Mouse (Mus musculus) embryonic fibroblast, embryonic 13.5 days (primary cell): ENCODE data around the gene Thap2. TPM values are rescaled to one million over a fixed set of nuclear protein-coding genes. Genes with fewer than 3 reads are reported as not detected.

Experiments used
- H3K27ac ChIP-seq: 2 replicates; pipeline ENCODE4 v1.5.1; 2012; ENCODE audit warnings: low read length, control low read depth, inconsistent platforms; ENCODE audit not compliant: insufficient read depth
- H3K4me1 ChIP-seq: 2 replicates; pipeline ENCODE4 v1.6.1; 2011; ENCODE audit warnings: low read length; ENCODE audit not compliant: control insufficient read depth, insufficient read depth
- H3K4me3 ChIP-seq: 2 replicates; pipeline ENCODE4 v1.5.1; 2011; ENCODE audit warnings: mild to moderate bottlenecking, control low read depth, low read length; ENCODE audit not compliant: insufficient read depth
- CTCF ChIP-seq: IDR thresholded peaks from 2 replicates; pipeline ENCODE4 v1.5.1; 2011; ENCODE audit warnings: mild to moderate bottlenecking, control low read depth, low read length, moderate library complexity, borderline replicate concordance; ENCODE audit not compliant: insufficient read depth
- POLR2A ChIP-seq: IDR thresholded peaks from 2 replicates; pipeline ENCODE4 v1.6.1; 2011; ENCODE audit warnings: low read depth, mild to moderate bottlenecking, control low read depth, low read length, moderate library complexity
- polyA plus RNA-seq: library from polyadenylated mRNA; stranded (reverse); fragments of >200 nt; gene quantifications from 2 replicates; pipeline ENCODE4 v1.2.4, GENCODE M21; 2011; ENCODE audit warnings: low read depth; ENCODE audit not compliant: missing spikeins, insufficient read length

The Thap2 gene
- 14.0 and 14.4 TPM in 2 replicates for polyA plus RNA-seq

DNA sequence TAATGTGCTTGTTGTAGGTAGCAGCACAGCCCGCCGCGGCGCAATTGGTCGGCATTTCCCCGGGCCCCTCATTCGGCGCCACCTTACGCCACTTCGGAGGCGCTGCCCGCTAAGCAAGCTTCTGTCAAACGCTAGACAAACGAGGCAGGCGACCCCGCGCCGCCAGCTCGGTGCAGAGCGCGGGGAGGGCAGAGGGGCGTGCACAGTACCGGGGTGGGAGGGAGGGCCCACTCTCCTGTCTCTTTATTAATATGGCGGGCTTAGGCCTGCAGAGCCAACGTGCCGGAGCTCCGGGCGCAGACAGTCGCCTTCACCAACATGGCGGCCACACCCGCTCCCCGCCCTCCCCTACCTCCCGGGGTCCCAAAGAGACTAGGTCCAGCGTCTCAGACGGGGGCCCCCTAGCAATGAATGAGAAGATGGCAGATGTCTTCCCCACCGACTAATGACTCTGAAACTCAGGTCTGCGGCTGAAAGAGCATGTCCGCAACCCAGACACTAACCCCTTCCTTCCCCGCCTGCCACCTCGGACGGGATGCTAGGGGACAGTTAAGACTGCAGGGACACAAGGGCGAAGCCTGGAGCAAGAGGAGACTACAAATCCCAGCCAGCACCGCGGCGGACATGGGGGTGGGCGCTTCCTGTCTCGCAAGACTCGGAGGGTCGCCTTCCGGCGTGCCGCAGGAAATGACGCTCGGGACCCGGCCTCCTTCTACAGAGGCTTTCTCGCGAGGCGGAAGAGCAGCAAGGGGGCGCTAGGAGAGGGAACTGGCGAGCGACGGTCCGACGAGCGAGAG, at the start of gene Thap2, which contains the start of gene Zfc3h1:
Gene Thap2, minus strand, starts transcription at position 223 of the 797 bp plus-strand sequence.
Gene Zfc3h1, plus strand, starts transcription at position 739 of the 797 bp plus-strand sequence.
- peak within 1 kb of the TSS; percentile 93 for H3K4me3 ChIP-seq
- TF ChIP-seq POLR2A (peak; percentile 88), CTCF (peak; percentile 60; the same call in 1 of the 2 replicates)
- peaks cover 10% of the 10 kb centered on the region; the same call in 1 of the 2 replicates for H3K4me1 ChIP-seq
- H3K27ac ChIP-seq = peak within 1 kb of the TSS; percentile 83

DNA sequence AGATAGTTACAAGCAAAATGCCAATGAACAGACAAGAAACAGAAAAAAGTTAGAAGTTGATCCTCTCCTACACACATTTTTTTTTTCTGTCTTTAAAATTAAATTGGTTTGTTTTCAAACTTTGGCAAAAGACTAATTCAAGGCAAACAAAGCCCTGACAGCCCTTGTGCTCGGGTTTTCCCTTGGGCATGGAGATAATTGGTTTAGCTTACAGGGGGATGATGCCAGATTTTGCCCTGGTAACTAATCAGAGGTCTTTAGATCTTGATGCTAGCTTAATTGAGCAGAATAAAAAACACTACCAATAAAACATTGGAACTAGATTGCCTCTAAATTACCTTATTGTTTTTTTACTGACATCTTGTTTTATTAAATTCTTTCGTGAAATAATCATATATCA, 41.1 kb upstream of the Thap2 start:
- Histone ChIP-seq H3K4me1 (no peaks in the 10 kb centered on the region), H3K4me3 (no peak overlapping the region), H3K27ac (no peak overlapping the region)
- TF ChIP-seq POLR2A (no peak), CTCF (no peak)

DNA sequence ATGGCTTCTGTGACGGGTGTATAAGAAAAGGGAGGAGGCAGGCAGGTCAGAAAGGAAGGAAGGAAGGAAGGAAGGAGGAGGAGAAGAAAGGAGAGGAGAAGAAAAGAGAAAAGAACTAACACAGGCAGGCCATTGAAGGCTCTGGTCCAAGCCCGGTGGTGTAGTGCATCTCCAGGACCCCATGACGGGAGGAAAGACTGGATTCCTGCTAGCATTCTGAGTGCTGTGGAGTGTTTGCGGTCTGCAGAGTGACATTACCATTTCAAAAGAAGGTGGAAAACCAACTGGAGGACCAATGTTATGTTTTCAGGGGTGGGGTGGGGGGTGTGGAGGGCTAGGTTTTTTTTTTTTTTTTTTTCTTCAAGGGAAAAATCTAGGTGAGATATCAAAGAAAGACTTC, 37.7 kb upstream of the Thap2 start:
- no peak overlapping the region for H3K27ac ChIP-seq
- TF ChIP-seq CTCF (no peak), POLR2A (no peak)
- H3K4me3 ChIP-seq = no peak overlapping the region
- no peaks in the 10 kb centered on the region for H3K4me1 ChIP-seq

DNA sequence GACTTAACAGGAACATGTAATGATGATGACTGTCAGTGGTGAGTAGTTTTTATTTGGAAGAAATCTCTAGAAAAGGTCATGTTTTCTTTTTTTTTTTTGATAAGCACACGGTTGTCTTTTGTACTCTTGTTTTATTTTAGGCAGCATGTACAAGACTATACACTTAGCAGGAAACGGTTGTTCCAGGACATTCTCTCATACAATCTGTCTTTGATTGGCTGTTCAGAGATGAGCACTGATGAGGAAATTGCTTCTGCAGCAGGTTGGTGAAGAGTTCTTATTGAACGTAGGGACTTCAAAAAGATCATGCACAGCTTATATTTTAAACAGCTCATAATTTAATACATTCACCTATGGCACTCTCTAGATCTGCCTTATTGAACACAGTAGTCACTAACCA, 29.8 kb upstream of the Thap2 start:
- H3K4me1 ChIP-seq = no peaks in the 10 kb centered on the region
- TF ChIP-seq CTCF (no peak), POLR2A (no peak)
- H3K4me3 ChIP-seq = no peak overlapping the region
- H3K27ac ChIP-seq = no peak overlapping the region

DNA sequence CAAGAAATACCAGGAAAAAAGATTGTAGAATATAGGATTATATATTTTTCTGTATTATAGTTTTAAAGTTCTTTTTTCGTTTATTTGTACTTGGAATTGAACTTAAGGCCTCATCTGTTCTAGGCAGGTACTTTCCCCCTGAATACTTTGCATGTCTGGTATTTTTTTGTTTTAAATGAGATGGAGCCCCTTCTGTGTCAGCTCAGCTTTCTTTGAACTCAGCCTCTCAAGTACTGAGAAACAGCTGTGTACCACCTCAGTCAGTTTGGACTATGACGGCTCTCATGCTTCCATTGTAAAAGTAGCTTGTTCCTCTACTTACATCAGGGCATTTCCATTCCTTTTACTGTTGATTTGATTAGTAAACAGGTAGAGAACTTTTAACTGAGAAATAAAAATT, 29.3 kb upstream of the Thap2 start:
- H3K27ac ChIP-seq = no peak overlapping the region
- no peak for TF ChIP-seq POLR2A
- no peak for TF ChIP-seq CTCF
- H3K4me1 ChIP-seq = no peaks in the 10 kb centered on the region
- no peak overlapping the region for H3K4me3 ChIP-seq

DNA sequence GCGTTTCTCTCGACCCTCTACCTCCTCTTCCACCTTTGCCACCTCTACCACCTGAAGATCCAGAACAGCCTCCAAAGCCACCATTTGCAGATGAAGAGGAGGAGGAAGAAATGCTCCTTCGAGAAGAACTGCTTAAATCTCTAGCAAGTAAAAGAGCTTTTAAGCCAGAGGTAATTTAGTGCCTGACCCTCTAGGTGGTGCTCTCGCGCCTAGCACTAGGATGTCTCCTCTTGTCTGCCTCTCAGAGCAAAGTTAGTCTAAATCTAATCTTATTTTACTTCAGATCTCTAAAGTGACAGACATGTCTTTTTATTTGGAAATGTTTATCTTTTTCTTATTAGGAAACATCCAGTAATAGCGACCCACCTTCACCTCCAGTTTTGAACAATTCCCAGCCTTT, 22.1 kb upstream of the Thap2 start:
- Histone ChIP-seq H3K4me1 (no peaks in the 10 kb centered on the region), H3K27ac (no peak overlapping the region), H3K4me3 (no peak overlapping the region)
- TF ChIP-seq POLR2A (no peak), CTCF (peak; percentile 57; the same call in 1 of the 2 replicates)

DNA sequence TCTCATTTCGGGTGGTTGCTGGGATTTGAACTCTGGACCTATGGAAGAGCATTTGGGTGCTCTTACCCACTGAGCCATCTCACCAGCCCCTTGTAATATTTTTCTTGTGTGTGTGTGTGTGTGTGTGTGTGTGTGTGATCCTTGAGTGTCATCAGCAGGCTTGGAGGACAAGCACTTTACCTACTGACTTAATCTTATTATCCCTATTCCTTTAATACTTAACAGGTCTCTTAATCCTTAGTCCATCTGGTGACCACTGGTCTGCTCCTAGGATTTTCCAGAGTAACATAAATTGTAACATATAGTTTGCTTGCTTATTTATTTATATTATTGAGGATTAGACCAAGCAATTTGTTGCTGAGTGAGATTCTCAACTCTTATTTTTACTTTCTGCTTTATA, 7.7 kb upstream of the Thap2 start:
- no peak overlapping the region for H3K27ac ChIP-seq
- H3K4me1 ChIP-seq = peaks cover 12% of the 10 kb centered on the region; the same call in 1 of the 2 replicates
- H3K4me3 ChIP-seq = no peak overlapping the region; the same call in 1 of the 2 replicates
- no peak for TF ChIP-seq CTCF
- TF ChIP-seq POLR2A = no peak

DNA sequence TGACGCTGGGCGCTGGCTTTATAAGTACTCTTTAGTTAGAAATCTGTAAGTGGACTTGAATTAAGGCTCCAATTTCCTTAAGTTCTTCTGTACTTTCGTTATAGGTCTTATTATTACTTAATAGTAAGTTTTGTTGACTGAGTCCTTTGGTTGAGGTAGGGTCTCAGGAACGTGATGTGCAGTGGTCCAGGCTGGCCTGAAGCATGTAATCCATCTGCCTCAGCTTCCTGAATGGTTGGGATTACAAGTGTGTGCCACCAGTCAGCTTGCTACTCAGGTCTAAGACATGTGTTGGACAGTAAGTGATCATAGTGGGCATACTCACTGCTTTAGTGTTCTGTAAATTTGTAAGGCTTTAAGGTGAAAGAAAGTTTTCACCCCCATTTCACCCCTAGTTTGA, 6.8 kb upstream of the Thap2 start:
- TF ChIP-seq CTCF (no peak), POLR2A (no peak)
- H3K4me3 ChIP-seq = no peak overlapping the region
- peaks cover 8% of the 10 kb centered on the region; the same call in 1 of the 2 replicates for H3K4me1 ChIP-seq

DNA sequence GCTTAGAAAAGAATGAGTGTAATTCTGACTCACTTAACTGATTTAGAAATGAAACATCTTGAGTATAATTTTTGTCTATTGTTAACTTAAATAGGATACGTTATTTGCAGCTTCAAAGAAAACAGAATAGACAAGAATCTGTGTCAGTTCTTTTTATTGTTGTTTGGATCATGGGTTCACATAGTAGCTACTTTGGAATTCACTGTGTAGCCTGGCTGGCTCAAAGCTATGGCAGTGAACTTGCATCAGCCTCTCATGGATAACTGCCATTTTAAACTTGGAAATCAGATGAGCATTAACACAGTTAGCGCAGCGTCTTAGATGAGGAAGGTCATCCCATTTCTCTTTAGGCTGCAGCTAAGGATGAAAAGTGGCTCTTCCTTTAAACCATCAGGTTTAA, 3.6 kb upstream of the Thap2 start:
- peak overlapping the region; percentile 45 for H3K4me3 ChIP-seq
- TF ChIP-seq CTCF = no peak
- TF ChIP-seq POLR2A = peak; percentile 41; the same call in 1 of the 2 replicates
- peak overlapping the region; percentile 89 for H3K27ac ChIP-seq
- peaks cover 6% of the 10 kb centered on the region; the same call in 1 of the 2 replicates for H3K4me1 ChIP-seq

More for the DNA sequence above, 6.8 kb upstream of the Thap2 start:
- H3K27ac ChIP-seq = no peak overlapping the region

DNA sequence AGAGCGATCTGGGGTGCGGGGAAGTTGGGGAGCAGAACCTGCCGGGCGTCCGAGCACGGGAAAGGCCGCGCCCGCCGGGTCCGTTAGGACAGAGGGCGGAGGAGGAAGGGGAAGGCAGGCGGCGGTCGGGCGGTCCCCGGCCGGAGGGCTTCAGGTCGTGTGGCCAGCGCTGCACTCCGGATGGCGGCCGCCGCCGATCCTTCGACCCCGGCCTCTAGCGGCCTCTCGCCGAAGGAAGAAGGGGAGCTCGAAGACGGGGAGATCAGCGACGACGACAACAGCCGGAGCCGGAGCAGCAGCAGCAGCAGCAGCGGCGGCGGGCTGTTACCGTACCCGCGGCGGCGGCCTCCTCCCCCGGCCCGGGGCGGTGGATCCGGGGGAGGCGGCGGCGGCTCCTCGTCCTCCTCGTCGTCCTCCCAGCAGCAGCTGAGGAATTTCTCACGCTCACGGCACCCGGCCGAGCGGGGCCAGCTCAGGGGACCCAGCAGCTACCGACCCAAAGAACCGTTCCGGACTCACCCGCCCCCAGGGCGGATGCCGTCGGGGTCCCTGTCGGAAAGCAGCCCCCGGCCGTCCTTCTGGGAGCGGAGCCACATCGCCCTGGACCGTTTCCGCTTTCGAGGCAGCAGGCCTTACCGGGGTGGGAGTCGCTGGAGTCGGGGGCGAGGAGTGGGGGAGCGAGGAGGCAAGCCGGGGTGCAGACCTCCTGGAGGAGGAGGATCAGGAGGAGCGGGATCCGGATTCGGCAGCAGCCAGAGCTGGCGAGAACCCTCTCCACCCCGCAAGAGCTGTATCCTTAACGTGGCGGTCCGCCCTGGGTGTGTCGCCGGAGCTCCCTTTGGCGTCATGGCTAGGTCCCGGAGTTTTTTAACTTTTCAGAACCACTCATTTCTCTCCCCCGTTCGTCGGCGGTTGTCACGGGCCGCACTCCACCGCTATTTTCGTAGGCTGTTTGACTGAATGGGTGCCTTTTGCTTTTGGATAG, 1.1 kb upstream of the Thap2 start:
- TF ChIP-seq CTCF (no peak), POLR2A (peak; percentile 7; the same call in 1 of the 2 replicates)
- Histone ChIP-seq H3K27ac (peak overlapping the region; percentile 83), H3K4me3 (peak overlapping the region; percentile 93), H3K4me1 (peaks cover 10% of the 10 kb centered on the region)
